Mouse (Mus musculus) liver, adult 2 months (tissue): ENCODE results near the gene Rbm25. TPM values are rescaled to one million over a fixed set of nuclear protein-coding genes. Genes with fewer than 3 reads are reported as not detected.

Source experiments
- DNase-seq: peaks from one replicate; pipeline ENCODE4 v3.0.0-alpha.2; 2011; ENCODE audit warnings: low read depth, low spot score; ENCODE audit errors: extremely low read depth
- H3K27ac ChIP-seq: fragments of 200-500 bp; replicated peaks from 2 replicates; pipeline ENCODE4 v1.5.1; 2012; ENCODE audit warnings: low read depth, mild to moderate bottlenecking, control low read depth, inconsistent platforms, low read length; ENCODE audit not compliant: insufficient read depth
- H3K27me3 ChIP-seq: fragments of 200-500 bp; 2 replicates; pipeline ENCODE4 v1.6.1; 2012; ENCODE audit warnings: mild to moderate bottlenecking, moderate library complexity, low read length, inconsistent platforms; ENCODE audit not compliant: control insufficient read depth, insufficient read depth
- H3K36me3 ChIP-seq: fragments of 200-500 bp; 2 replicates; pipeline ENCODE4 v1.6.1; 2012; ENCODE audit warnings: low read length, inconsistent platforms; ENCODE audit not compliant: control insufficient read depth, insufficient read depth
- H3K4me1 ChIP-seq: fragments of 200-500 bp; 2 replicates; pipeline ENCODE4 v1.6.1; 2011; ENCODE audit warnings: low read length; ENCODE audit not compliant: control insufficient read depth, insufficient read depth
- H3K4me3 ChIP-seq: fragments of 200-500 bp; 2 replicates; pipeline ENCODE4 v1.5.1; 2011; ENCODE audit warnings: low read depth, mild to moderate bottlenecking, control low read depth, low read length, moderate library complexity; ENCODE audit not compliant: insufficient read depth
- H3K79me2 ChIP-seq: fragments of 200-500 bp; 2 replicates; pipeline ENCODE4 v1.6.1; 2012; ENCODE audit warnings: inconsistent platforms, mild to moderate bottlenecking, low read length, moderate library complexity; ENCODE audit not compliant: control insufficient read depth, insufficient read depth
- H3K9ac ChIP-seq: fragments of 200-500 bp; 2 replicates; pipeline ENCODE4 v1.6.1; 2012; ENCODE audit warnings: low read depth, mild to moderate bottlenecking, control low read depth, inconsistent platforms, low read length
- CTCF ChIP-seq: fragments of 200-500 bp; IDR thresholded peaks from 2 replicates; pipeline ENCODE4 v1.5.1; 2011; ENCODE audit warnings: low read depth, low read length, control low read depth
- POLR2A ChIP-seq: fragments of 200-500 bp; IDR thresholded peaks from 2 replicates; pipeline ENCODE4 v1.6.1; 2011; ENCODE audit warnings: low read length, control low read depth; ENCODE audit not compliant: insufficient read depth; ENCODE audit errors: extremely low read depth
- WGBS: fragments of 180-500 bp; shearing (Covaris S2); methylation state at CpG from one replicate; pipeline ENCODE4 v1.1.7; 2018; 5-methylcytosine and 5-hydroxymethylcytosine counted together
- polyA plus RNA-seq: library from polyadenylated mRNA; depleted of rRNA; stranded (reverse); fragments of >200 nt; gene quantifications from 2 replicates; pipeline ENCODE4 v1.2.3, GENCODE M21; 2012
- total RNA-seq: library from RNA; depleted of rRNA; stranded (reverse); fragments of >200 nt; gene quantifications from 2 replicates; pipeline ENCODE4 v1.2.3, GENCODE M21; 2014

Rbm25 gene
- total and polyA plus RNA-seq, 2 experiments = 16.9 to 69.1 TPM

GRCm38 (mm10) chr12:83685466-83685865, 54.4 kb downstream of the Rbm25 start:
- peaks cover 23% of the 10 kb centered on the region for H3K36me3 ChIP-seq
- DNase-seq = no peak
- WGBS = 87% methylated on average over 1 of the region's 1 CpGs
- H3K4me3 ChIP-seq = no peak overlapping the region
- H3K79me2 ChIP-seq = peaks cover 3% of the 10 kb centered on the region; the same call in 1 of the 2 replicates
- TF ChIP-seq POLR2A = no peak
- H3K9ac ChIP-seq = no peak overlapping the region
- no peak overlapping the region for H3K27ac ChIP-seq
- peaks cover 7% of the 10 kb centered on the region for H3K4me1 ChIP-seq
- H3K27me3 ChIP-seq = no peaks in the 10 kb centered on the region

GRCm38 (mm10) chr12:83686575-83687350, 55.7 kb downstream of the Rbm25 start:
- Histone ChIP-seq H3K27ac (no peak overlapping the region), H3K4me3 (no peak overlapping the region), H3K4me1 (peaks cover 7% of the 10 kb centered on the region), H3K79me2 (peaks cover 12% of the 10 kb centered on the region; the same call in 1 of the 2 replicates), H3K27me3 (no peaks in the 10 kb centered on the region), H3K9ac (no peak overlapping the region), H3K36me3 (peaks cover 15% of the 10 kb centered on the region)
- 87% methylated on average over 9 of the region's 9 CpGs for WGBS
- no peak for DNase-seq
- no peak for TF ChIP-seq POLR2A
- no peak for TF ChIP-seq CTCF

GRCm38 (mm10) chr12:83687934-83688315, 56.9 kb downstream of the Rbm25 start, which contains the start of gene Psen1:
Gene Psen1, plus strand, starts transcription at chr12:83688152.
- Histone ChIP-seq H3K79me2 (peaks cover 22% of the 10 kb centered on the region; the same call in 1 of the 2 replicates), H3K4me3 (peak within 1 kb of the TSS; percentile 80), H3K27ac (peak within 1 kb of the TSS; percentile 83), H3K4me1 (peaks cover 7% of the 10 kb centered on the region), H3K27me3 (no peaks in the 10 kb centered on the region), H3K9ac (peak within 1 kb of the TSS; percentile 84), H3K36me3 (peaks cover 6% of the 10 kb centered on the region; the same call in 1 of the 2 replicates)
- under 1% methylated on average over 38 of the region's 38 CpGs for WGBS
- TF ChIP-seq POLR2A (peak; percentile 66; the same call in 1 of the 2 replicates), CTCF (no peak)
- peak; percentile 77 for DNase-seq

- peak; percentile 66 for DNase-seq
- peak overlapping the region; percentile 80 for H3K4me3 ChIP-seq
- H3K27ac ChIP-seq = peak overlapping the region; percentile 63
- peaks cover 7% of the 10 kb centered on the region for H3K4me1 ChIP-seq
- H3K36me3 ChIP-seq = peaks cover 4% of the 10 kb centered on the region; the same call in 1 of the 2 replicates
- no peaks in the 10 kb centered on the region for H3K27me3 ChIP-seq
- TF ChIP-seq POLR2A (no peak), CTCF (no peak)
- under 1% methylated on average over 49 of the region's 49 CpGs for WGBS
- peak overlapping the region; percentile 84 for H3K9ac ChIP-seq
- peaks cover 23% of the 10 kb centered on the region; the same call in 1 of the 2 replicates for H3K79me2 ChIP-seq
Measured at GRCm38 (mm10) chr12:83688316-83689086, 57.5 kb downstream of the Rbm25 start.

- TF ChIP-seq CTCF (no peak), POLR2A (no peak)
- Histone ChIP-seq H3K4me1 (peaks cover 7% of the 10 kb centered on the region), H3K79me2 (peaks cover 27% of the 10 kb centered on the region; the same call in 1 of the 2 replicates), H3K27me3 (no peaks in the 10 kb centered on the region), H3K4me3 (peak overlapping the region; percentile 80), H3K36me3 (0 out of 2 replicates have a peak, but pooled peaks cover 2% of the 10 kb centered on the region), H3K9ac (peak overlapping the region; percentile 84), H3K27ac (peak overlapping the region; percentile 63)
- WGBS = 8% methylated on average over 6 of the region's 6 CpGs
- DNase-seq = peak; percentile 58
Measured at GRCm38 (mm10) chr12:83689087-83689432, 58.0 kb downstream of the Rbm25 start.

GRCm38 (mm10) chr12:83694011-83694410, 63.0 kb downstream of the Rbm25 start:
- no peak for TF ChIP-seq CTCF
- no peak for TF ChIP-seq POLR2A
- H3K27ac ChIP-seq = no peak overlapping the region
- peaks cover 7% of the 10 kb centered on the region for H3K4me1 ChIP-seq
- H3K4me3 ChIP-seq = no peak overlapping the region
- H3K27me3 ChIP-seq = no peaks in the 10 kb centered on the region
- H3K9ac ChIP-seq = no peak overlapping the region
- 87% methylated on average over 5 of the region's 5 CpGs for WGBS
- H3K79me2 ChIP-seq = peaks cover 65% of the 10 kb centered on the region
- DNase-seq = no peak
- H3K36me3 ChIP-seq = no peaks in the 10 kb centered on the region
